16 mouse cellular contexts compared by ENCODE assay signal in genomic region chr4:67861801-67862200, GRCm38 (mm10).
"Had no signal": no experiment of that assay in that cellular context is flagged by ENCODE, and none has a peak within 500 bp of the region (broad histone marks: within the 10 kb centered on the region; RNA-seq: fewer than 3 reads in every experiment).

No protein-coding gene starts in this region.

- H3K27me3 ChIP-seq: midbrain, embryonic 12.5 days; midbrain, embryonic 15.5 days; neural tube, embryonic 12.5 days; neural tube, embryonic 15.5 days; stomach, embryonic 15.5 days had no signal

- H3K27ac ChIP-seq: kidney, postnatal 0 days; liver, embryonic 14.5 days; macrophage; midbrain, embryonic 12.5 days; midbrain, embryonic 15.5 days; neural tube, embryonic 12.5 days; neural tube, embryonic 15.5 days; stomach, embryonic 15.5 days had no signal

- H3K36me3 ChIP-seq: midbrain, embryonic 12.5 days; midbrain, embryonic 15.5 days; neural tube, embryonic 12.5 days; neural tube, embryonic 15.5 days; stomach, embryonic 15.5 days had no signal

- H3K9me3 ChIP-seq: midbrain, embryonic 12.5 days; midbrain, embryonic 15.5 days; neural tube, embryonic 12.5 days; neural tube, embryonic 15.5 days; stomach, embryonic 15.5 days had no signal

- H3K4me3 ChIP-seq: midbrain, embryonic 12.5 days; midbrain, embryonic 15.5 days; neural tube, embryonic 12.5 days; neural tube, embryonic 15.5 days; stomach, embryonic 15.5 days had no signal

- DNase-seq: kidney, adult 2 months; kidney, postnatal 25 days; liver, postnatal 0 days; lung, embryonic 14.5 days; right cerebral cortex, adult 18-20 months; right cerebral cortex, postnatal 14 days; right cerebral cortex, postnatal 4 days; thymus, postnatal 36 days had no signal

- H3K4me1 ChIP-seq: midbrain, embryonic 12.5 days; midbrain, embryonic 15.5 days; neural tube, embryonic 12.5 days; neural tube, embryonic 15.5 days; stomach, embryonic 15.5 days had no signal
